Mouse (Mus musculus): Measurements from ENCODE around the gene Slc25a47.

- no peak for TF ChIP-seq CTCF (IDR thresholded peaks at IDR 0.05; ENCODE audit: borderline replicate concordance, control insufficient read depth, extremely low read depth, insufficient read depth, low read length, poor library complexity)
- no peak for TF ChIP-seq POLR2A (IDR thresholded peaks at IDR 0.05; ENCODE audit: control insufficient read depth, extremely low read depth, insufficient read depth, low read length, poor library complexity)
These were observed 40.8 kb upstream of the Slc25a47 start for GRCm38 (mm10) chr12:108794979-108795537.

All from thymus, adult 2 months (tissue).